Mouse (Mus musculus): ENCODE results near the gene Dip2b.

GRCm38 (mm10) chr15:100049496-100050087 is 11.1 kb downstream of the Dip2b start:
- no peak for TF ChIP-seq CTCF (IDR thresholded peaks at IDR 0.05; ENCODE audit: control insufficient read depth, insufficient read depth, insufficient replicate concordance, low read depth, low read length)
- no peak for TF ChIP-seq POLR2A (IDR thresholded peaks at IDR 0.05; ENCODE audit: control insufficient read depth, low read depth, low read length)
